Mouse (Mus musculus): ENCODE data around the gene Cnot10.

Gene Cnot10

DNA sequence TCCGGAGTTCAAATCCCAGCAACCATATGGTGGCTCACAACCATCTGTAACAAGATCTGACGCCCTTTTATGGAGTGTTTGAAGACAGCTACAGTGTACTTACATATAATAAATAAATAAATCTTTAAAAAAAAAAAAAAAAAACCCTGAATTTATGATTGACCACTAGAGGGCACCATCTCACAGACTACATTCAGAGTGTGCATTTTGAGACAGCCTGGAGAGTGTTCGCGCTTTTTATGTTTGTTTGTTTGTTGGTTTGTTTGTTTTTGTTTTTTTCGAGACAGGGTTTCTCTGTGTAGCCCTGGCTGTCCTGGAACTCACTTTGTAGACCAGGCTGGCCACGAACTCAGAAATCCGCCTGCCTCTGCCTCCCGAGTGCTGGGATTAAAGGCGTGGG, 8.5 kb upstream of the Cnot10 start:
- peak in 1 of 2 experiments; percentile 19 for DNase-seq

DNA sequence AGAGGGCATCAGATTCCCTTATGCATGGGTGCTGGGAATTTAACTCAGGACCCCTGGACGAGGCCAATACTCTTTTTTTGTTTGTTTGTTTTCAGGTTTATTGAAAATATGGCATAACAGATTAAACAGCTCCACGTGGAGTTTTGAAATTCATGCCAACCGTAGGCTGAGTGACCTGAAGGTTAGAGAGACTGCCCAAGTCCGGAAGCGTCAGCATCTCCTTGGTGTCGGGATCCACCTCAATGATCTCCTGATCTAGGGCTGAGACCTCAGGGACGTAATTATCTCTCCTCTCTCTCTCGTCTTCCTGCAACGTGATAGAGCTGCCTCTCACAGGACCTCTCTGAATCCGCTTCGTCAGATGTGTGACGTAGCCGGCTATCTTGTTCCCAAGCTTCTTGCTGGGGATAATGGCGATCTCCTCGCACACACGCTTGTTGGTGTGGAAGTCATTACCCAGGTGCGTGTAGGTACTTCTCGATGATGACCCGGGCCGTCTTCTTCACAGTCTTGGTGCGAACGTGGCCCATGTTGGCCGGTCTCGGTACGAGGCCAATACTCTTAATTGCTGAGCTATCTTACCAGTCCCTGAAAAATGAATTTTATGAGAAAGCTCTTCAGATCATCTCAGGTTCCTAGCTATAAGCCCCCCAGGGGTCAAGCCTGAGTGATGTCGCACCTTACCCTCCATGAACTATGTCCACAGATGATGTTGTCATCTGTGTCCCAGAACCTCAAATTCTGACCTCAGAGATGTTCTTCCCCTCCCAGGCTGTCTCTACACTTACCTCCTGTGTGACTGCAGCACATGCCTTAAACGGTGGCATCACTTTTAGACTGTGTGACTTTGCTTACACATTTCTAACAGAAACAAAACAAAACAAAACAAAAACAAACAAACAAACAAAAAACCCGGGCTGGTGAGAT, 7.8 kb upstream of the Cnot10 start:
- DNase-seq, result no peak

GRCm38 (mm10) chr9:114646556-114647505, 6.8 kb upstream of the Cnot10 start:
- no peak for DNase-seq

- DNase-seq, result no peak
These were observed 717 bp downstream of the Cnot10 start for GRCm38 (mm10) chr9:114639186-114639748.

GRCm38 (mm10) chr9:114636751-114637150, 3.2 kb downstream of the Cnot10 start:
- DNase-seq, result no peak

DNA sequence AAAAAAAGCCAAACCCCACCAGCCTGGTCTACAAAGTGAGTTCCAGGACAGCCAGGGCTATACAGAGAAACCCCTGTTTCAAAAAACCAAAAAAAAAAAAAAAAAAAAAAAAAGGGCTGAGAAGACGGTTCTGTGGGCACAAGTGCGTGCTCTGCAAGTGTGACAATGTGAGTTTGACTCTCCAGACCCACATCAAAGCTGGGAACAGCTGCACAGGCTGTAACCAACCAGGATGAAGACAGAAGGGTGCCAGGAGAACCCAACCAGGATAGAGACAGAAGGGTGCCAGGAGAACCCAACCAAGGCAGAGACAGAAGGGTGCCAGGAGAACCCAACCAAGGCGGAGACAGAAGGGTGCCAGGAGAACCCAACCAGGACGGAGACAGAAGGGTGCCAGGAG, 3.8 kb downstream of the Cnot10 start:
- DNase-seq, result no peak

DNA sequence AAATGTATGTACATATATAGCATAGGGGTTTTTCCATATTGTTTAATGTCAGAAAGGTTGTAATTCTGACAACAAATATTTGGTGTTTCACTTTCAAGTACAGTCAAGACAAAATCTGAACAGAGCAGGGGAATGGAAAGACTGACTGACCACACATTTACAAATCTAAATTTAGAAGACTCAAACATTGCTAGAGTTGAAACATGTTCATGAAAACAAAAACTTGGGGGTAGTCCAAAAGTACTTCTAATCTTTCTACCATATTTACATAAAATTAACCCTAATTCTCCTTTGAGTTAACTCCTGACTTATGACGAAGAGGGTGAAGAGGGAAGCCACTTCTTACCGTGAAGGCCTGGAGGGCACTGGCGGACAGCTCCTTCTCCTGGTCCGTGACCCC, 7.7 kb downstream of the Cnot10 start:
- DNase-seq, result no peak

GRCm38 (mm10) chr9:114626726-114627125, 13.3 kb downstream of the Cnot10 start:
- no peak for DNase-seq

- DNase-seq, result no peak
These were observed 15.8 kb downstream of the Cnot10 start for GRCm38 (mm10) chr9:114624178-114624577.

DNA sequence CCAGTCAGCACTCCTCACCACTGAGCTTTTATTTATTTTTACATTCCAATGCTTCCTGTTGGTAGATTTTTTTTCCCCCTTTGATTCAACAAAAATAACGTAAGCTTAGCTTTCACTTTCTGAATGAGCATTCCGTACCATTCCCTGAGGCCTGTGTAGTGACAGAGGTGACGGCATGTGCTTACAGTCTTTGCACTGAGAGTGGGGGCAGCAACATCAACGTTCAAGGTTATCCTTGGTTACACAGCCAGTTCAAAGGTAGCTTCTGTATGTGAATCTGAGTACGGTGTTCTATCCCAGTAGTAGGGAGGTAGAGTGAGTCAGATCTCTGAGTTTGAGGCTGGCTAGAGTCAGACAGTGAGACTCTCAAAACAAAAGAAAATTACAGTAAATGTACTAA, 18.8 kb downstream of the Cnot10 start:
- DNase-seq, result no peak

- DNase-seq, result no peak
These were observed 25.6 kb downstream of the Cnot10 start for GRCm38 (mm10) chr9:114614176-114614953.

GRCm38 (mm10) chr9:114613026-114613425, 27.0 kb downstream of the Cnot10 start:
- no peak for DNase-seq

- DNase-seq, result no peak
These were observed 27.4 kb downstream of the Cnot10 start for GRCm38 (mm10) chr9:114612566-114612965.

DNA sequence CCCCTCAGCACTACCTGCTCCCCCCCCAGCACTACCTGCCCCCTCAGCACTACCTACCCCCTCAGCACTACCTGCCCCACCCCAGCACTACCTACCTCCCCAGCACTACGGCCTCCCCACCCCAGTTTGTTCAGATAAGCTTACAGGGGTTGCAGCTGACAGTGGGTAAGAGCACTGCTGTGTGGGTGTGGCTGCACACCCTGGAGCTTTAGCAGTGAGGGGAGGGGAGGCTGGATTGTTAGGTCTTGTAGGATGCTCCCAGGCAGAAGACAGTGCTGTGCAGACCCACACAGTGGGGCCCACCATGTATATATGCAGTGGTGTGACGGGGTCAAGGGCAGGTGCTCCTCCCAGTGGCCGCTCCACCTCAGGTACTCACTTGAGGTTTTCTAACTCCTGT, 29.7 kb downstream of the Cnot10 start:
- DNase-seq, result no peak

DNA sequence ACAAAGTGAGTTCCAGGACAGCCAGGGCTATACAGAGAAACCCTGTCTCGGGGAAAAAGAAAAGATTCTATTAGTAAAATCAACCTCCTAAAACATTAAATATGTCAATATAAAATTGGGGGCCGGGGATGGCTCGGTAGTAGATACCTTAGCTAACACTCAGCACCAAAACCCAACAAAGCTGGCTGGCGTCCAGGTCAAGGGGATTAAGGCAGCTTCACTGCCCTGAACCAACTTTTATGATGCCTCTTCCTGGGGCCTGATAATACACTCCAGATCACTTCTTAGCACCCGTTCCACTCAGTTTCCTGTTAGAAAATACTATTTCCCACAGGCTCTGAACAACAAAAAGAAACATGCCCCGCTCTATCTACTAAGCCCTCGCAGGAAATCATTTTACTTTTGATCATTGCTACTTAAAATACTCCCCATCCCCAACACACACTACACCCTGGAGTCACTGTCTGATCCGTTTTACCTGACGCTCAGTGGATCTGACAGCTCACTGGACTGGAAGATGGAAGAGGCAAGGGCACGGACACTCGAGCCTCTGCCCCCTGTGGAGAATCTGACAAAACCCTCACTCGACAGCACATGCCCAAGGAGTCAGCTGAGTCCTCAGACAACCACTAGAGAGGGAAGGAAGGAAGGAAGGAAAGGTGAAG, 36.0 kb downstream of the Cnot10 start:
- DNase-seq, result no peak

DNA sequence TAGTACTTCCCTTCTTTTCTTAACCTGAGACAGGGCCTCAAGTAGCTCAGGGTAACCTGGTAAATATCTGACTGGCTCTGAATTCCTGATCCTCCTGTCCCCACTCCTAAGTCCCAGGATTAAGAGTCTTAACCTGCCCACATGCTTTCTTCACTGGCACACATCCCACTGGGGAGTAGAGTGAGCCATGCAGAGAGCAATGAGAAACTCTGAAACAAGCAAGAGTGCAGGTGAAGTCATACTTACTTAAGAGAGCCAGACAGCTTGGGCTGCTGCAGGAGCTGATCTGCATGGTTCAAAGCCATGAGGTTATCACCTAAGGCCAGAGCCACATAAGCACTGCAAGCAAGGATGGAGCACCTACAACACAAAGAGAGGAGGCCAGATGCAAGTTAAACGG, 38.9 kb downstream of the Cnot10 start:
- no peak for DNase-seq

- DNase-seq, result peak; percentile 8 to 26
These were observed 55.0 kb downstream of the Cnot10 start for GRCm38 (mm10) chr9:114585017-114585345.

- peak in 1 of 2 experiments; percentile 5 for DNase-seq
These were observed 55.6 kb downstream of the Cnot10 start for GRCm38 (mm10) chr9:114584183-114585016.

GRCm38 (mm10) chr9:114583812-114584182, 56.2 kb downstream of the Cnot10 start:
- peak; percentile 39 to 50 for DNase-seq

DNA sequence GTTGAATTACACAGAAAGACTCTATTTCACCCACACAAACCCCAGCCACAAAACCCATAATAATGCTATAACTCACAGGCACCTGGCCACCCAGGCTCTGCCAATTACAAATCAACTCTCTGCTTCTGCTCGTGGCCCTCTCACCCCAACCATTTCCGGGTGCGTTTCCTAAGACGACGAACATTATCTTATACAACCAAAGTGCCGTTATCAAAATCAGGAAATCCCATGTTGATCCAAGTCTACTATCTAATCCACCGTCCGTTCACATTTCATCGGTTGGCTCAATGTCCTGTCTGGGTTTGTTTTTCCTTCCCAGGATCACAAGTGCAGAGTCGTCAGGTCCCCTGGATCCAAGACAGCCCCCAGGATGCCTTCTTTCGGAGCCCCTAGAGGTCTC, 61.3 kb downstream of the Cnot10 start:
- DNase-seq, result no peak

GRCm38 (mm10) chr9:114576001-114576400, 64.0 kb downstream of the Cnot10 start:
- no peak for DNase-seq

All from B cell, adult 2 months (primary cell).